Mouse (Mus musculus) stomach, postnatal 0 days (tissue): Measurements from ENCODE around the gene Arid3a.

Experiments
- CTCF ChIP-seq: IDR thresholded peaks from 2 replicates; pipeline ENCODE4 v1.5.1; 2016; ENCODE audit warnings: antibody characterized with exemption, low read depth, mild to moderate bottlenecking, moderate library complexity
- EP300 ChIP-seq: optimal IDR thresholded peaks from 2 replicates; pipeline ENCODE3; 2016; ENCODE audit warnings: antibody characterized with exemption

- no peak for TF ChIP-seq CTCF
- TF ChIP-seq EP300 = no peak
Measured at GRCm38 (mm10) chr10:79933861-79934260, 7.0 kb downstream of the Arid3a start.
